Mouse (Mus musculus): Measurements from ENCODE around the gene Ldlrap1. TPM values are rescaled to one million over a fixed set of nuclear protein-coding genes. Genes with fewer than 3 reads are reported as not detected.

Ldlrap1 gene
- total RNA-seq, 2 experiments from 2014 or later = 2.7 TPM

DNA sequence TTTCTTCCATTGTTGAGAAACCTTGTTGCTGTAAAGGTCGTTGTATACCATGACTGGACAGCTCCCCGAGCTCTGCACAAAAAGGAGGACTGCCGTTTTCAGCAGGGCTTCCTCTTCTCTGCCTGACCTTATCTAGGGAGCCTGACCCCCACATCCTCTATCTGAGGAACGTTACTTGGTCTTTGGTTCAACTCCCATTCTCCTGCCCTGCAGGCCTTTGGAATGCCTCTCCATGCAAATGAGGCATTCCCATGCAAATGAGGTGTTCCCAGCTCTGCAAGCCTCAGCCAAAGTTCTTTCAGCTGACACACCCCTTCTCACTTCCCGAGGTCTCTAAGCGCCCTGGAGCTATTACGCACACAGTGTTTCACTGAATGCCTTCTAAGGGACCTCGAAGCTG is 37.7 kb downstream of the Ldlrap1 start:
- DNase-seq (ENCODE audit: low spot score in 2 of 2) = no peak
- intact Hi-C loops (cut with DNase I) = no loop called here

GRCm38 (mm10) chr4:134725735-134726345 is 42.0 kb downstream of the Ldlrap1 start:
- no peak for DNase-seq (ENCODE audit: low spot score in 2 of 2)
- intact Hi-C loops (cut with DNase I) = no loop called here

GRCm38 (mm10) chr4:134724974-134725373 is 42.9 kb downstream of the Ldlrap1 start:
- DNase-seq (ENCODE audit: low spot score in 2 of 2) = no peak

DNA sequence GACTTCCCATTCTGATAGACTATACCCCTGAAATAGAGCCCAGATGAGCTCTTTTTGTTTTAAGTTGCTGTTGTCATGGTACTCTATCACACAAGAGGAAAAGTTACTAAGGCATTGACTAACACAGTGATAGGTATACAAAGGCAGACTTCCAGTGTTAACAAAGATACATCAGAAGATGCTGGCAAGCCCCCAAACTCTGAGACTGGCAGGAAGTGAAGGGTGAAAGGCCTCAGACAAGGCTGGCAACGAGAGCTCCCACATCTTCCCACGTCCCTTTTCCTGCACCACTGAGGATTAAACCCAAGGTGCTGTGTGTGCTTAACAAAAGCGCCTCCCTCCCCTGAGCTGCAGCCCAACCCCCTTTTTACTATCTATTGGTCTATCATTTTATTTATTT is 44.6 kb downstream of the Ldlrap1 start:
- no peak for DNase-seq (ENCODE audit: low spot score in 2 of 2)
- intact Hi-C loops (cut with DNase I) = no loop called here

More at GRCm38 (mm10) chr4:134724974-134725373, 42.9 kb downstream of the Ldlrap1 start:
- intact Hi-C loops (cut with DNase I) = no loop called here

DNA sequence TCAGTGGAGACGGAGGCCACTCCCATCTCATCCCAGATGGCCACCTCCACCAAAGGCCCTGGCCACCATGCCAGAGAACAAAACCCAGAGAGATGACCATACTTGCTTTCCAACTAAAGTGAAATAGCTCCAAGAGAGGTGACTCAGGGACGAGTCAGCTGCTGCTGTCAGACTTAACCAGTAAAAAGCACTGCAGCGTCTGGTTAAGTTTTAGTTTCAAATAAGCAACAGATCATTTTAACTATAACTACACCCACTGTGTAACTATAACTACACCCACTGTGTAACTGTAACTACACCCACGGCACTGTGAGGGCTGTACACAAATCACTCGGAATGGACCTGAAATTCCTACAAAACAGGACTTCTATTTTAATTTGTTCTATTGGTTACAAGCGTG is 46.7 kb downstream of the Ldlrap1 start:
- DNase-seq (ENCODE audit: low spot score in 2 of 2) = peak in 1 of 2 experiments; percentile 59
- intact Hi-C loops (cut with DNase I) = no loop called here

- DNase-seq (ENCODE audit: low spot score in 2 of 2) = no peak
- intact Hi-C loops (cut with DNase I) = no loop called here
Observed at GRCm38 (mm10) chr4:134720371-134720770, 47.5 kb downstream of the Ldlrap1 start.

DNA sequence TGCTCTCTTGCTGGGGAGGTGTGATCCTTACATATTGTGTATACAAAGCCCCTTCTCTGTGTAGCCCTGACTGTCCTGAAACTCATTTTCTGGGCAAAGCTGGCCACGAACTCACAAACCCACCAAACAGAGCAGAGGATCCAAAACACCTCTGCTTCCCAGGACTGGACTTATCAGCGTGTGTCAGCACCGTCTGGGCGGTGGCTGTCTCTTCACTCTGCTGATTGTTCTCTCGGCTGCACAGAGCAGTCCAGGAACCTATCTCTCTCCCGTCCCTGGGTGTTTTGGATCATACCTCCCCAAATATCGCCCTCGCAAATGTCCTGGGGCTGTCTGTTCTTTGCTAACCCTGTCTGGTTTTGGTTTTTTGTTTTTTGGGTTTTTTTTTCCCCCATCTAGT is 48.3 kb downstream of the Ldlrap1 start:
- no peak for DNase-seq (ENCODE audit: low spot score in 2 of 2)
- intact Hi-C loops (cut with DNase I) = no loop called here

DNA sequence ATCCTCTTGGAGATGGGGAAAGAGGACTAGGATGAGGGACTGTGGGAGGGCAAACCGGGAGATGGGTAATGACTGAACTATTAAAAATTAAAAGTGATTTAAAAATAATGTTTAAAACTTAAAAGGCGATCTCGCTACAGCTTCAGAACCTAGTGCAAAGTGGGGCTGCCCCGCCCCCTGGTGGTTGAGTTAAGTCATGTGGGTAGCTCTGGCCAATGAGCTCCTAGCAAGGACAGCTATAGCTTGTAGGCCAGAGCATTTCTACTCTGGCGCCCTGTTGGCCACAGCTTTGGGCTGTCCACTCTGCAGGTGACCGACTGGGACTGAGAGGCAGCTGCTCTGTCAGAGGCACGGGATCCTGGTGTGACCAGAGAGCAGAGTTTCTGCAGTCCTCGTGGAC is 53.9 kb downstream of the Ldlrap1 start:
- DNase-seq (ENCODE audit: low spot score in 2 of 2) = peak; percentile 79 to 82
- intact Hi-C loops (cut with DNase I) = loop anchor here (1.0 kb wide), 1 partner anchor 171 kb away; no protein-coding TSS in a partner anchor

DNA sequence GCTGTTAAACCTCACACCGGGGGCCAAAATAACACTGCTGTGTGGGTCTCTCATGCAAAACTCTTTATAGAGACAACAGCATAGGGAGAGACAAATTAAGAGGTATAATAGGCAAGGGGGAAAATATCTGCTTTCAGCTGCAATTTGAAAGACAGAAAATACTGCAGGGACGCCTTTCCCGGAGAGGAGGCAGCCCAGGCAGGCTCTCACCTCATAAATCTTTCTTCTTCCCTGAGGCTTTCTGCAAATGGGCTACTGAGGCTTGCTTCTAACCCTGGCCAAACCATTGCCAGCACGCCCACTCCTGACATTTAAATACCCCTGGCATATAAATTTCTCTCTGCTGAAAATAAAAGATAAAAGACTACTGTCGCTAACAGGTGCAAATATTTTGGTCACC is 62.5 kb downstream of the Ldlrap1 start:
- peak in 1 of 2 experiments; percentile 31 for DNase-seq (ENCODE audit: low spot score in 2 of 2)
- intact Hi-C loops (cut with DNase I) = no loop called here

- intact Hi-C loops (cut with DNase I) = loop anchor here (5.0 kb wide), 1 partner anchor 72 kb away; no protein-coding TSS in a partner anchor
Observed at GRCm38 (mm10) chr4:134704590-134704989, 63.2 kb downstream of the Ldlrap1 start.

GRCm38 (mm10) chr4:134703835-134704546 is 63.8 kb downstream of the Ldlrap1 start, which contains the start of gene Man1c1:
Gene Man1c1, minus strand, starts transcription at chr4:134704290.
- DNase-seq (ENCODE audit: low spot score in 2 of 2) = peak; percentile 99

More at GRCm38 (mm10) chr4:134704590-134704989, 63.2 kb downstream of the Ldlrap1 start:
- no peak for DNase-seq (ENCODE audit: low spot score in 2 of 2)

GRCm38 (mm10) chr4:134702981-134703834 is 64.6 kb downstream of the Ldlrap1 start:
- DNase-seq (ENCODE audit: low spot score in 2 of 2) = no peak

More at GRCm38 (mm10) chr4:134703835-134704546, 63.8 kb downstream of the Ldlrap1 start, which contains the start of gene Man1c1:
- intact Hi-C loops (cut with DNase I) = loop anchor here (2.0 to 5.0 kb wide), 3 partner anchors 72 to 161 kb away; partner anchors contain the start of gene Selenon

DNA sequence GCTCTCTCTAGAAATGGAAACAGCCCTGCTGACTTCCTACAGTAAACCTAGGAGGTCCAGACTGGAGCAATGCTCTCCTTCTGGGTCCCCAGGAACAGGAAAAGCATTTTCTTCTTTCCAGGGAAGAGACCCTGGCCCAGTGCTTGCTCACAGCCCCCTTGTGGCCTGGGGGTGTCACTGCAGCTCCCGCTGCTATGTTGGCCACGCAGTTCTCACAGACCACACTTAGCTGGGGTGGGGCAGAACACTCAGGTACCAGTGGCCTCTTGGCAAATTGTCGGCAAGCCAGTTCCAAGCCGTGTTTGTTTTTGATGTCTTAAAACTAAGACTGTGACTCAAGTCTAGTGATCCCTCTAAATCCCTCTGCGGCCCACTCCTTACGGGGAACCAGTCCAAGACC is 65.9 kb downstream of the Ldlrap1 start:
- peak; percentile 74 to 80 for DNase-seq (ENCODE audit: low spot score in 2 of 2)
- intact Hi-C loops (cut with DNase I) = loop anchor here (2.0 to 5.0 kb wide), 3 partner anchors 70 to 159 kb away; partner anchors contain the start of gene Selenon

More at GRCm38 (mm10) chr4:134702981-134703834, 64.6 kb downstream of the Ldlrap1 start:
- intact Hi-C loops (cut with DNase I) = loop anchor here (2.0 to 5.0 kb wide), 3 partner anchors 71 to 160 kb away; partner anchors contain the start of gene Selenon

GRCm38 (mm10) chr4:134700911-134701310 is 66.9 kb downstream of the Ldlrap1 start:
- DNase-seq (ENCODE audit: low spot score in 2 of 2) = peak in 1 of 2 experiments; percentile 22
- intact Hi-C loops (cut with DNase I) = loop anchor here (5.0 kb wide), 1 partner anchor 69 kb away; no protein-coding TSS in a partner anchor

GRCm38 (mm10) chr4:134693202-134693940 is 74.5 kb downstream of the Ldlrap1 start:
- DNase-seq (ENCODE audit: low spot score in 2 of 2) = no peak
- intact Hi-C loops (cut with DNase I) = no loop called here

- intact Hi-C loops (cut with DNase I) = no loop called here
- DNase-seq (ENCODE audit: low spot score in 2 of 2) = no peak
Observed at GRCm38 (mm10) chr4:134692388-134692787, 75.4 kb downstream of the Ldlrap1 start.
